Mouse (Mus musculus): Measurements from ENCODE around the gene Ccdc73. TPM values are rescaled to one million over a fixed set of nuclear protein-coding genes. Genes with fewer than 3 reads are reported as not detected.

Ccdc73 gene
- total and polyA plus RNA-seq, 3 experiments: 0.08 to 0.43 TPM; not detected in 1

- no peaks in the 10 kb centered on the region for H3K79me2 ChIP-seq (ENCODE audit: control insufficient read depth, insufficient read depth, low read length, poor library complexity)
- no peak overlapping the region for H3K27ac ChIP-seq (ENCODE audit: control insufficient read depth, low read depth, low read length)
- H3K27me3 ChIP-seq (ENCODE audit: control insufficient read depth in 1 of 2, insufficient read depth in 2 of 2, low read length in 2 of 2): no peaks in the 10 kb centered on the region
- no peak overlapping the region for H3K9ac ChIP-seq (ENCODE audit: control insufficient read depth, low read depth, low read length, poor library complexity, severe bottlenecking)
- peaks cover 3 to 5% of the 10 kb centered on the region in 2 experiments; a peak in 3 of 4 replicates for H3K4me1 ChIP-seq (ENCODE audit: control insufficient read depth in 1 of 2, insufficient read depth in 2 of 2, low read length in 2 of 2)
- TF ChIP-seq POLR2AphosphoS2 (IDR thresholded peaks at IDR 0.05; ENCODE audit: low read length) (no peak), ZC3H11A (IDR thresholded peaks at IDR 0.05; ENCODE audit: low read depth, low read length) (no peak), KAT2A (conservative IDR thresholded peaks at IDR 0.05; ENCODE audit: low read depth, low read length) (no peak), CTCF (IDR thresholded peaks at IDR 0.05 in 2 of 3, conservative IDR thresholded peaks at IDR 0.05 in 1 of 3; ENCODE audit: control insufficient read depth in 1 of 3, insufficient read depth in 1 of 3, low read depth in 2 of 3, low read length in 3 of 3, poor library complexity in 1 of 3, severe bottlenecking in 1 of 3) (no peak), USF2 (IDR thresholded peaks at IDR 0.05; ENCODE audit: borderline replicate concordance in 1 of 2, insufficient read depth in 1 of 2, low read depth in 1 of 2, low read length in 2 of 2) (no peak), RCOR1 (IDR thresholded peaks at IDR 0.05; ENCODE audit: low read depth, low read length) (no peak)
- H3K9me3 ChIP-seq (replicated peaks; ENCODE audit: insufficient read depth, low read length): no peaks in the 10 kb centered on the region
- no peak overlapping the region for H3K4me3 ChIP-seq (ENCODE audit: control insufficient read depth in 1 of 2, insufficient read depth in 1 of 2, low read depth in 2 of 2, low read length in 2 of 2)
- no peak for DNase-seq (ENCODE audit: low read depth, low spot score)
- H3K36me3 ChIP-seq (ENCODE audit: control insufficient read depth in 1 of 2, insufficient read depth in 2 of 2, low read length in 2 of 2): peaks cover 5 to 11% of the 10 kb centered on the region in 2 experiments
Measured at GRCm38 (mm10) chr2:104994436-104994835, 126.8 kb downstream of the Ccdc73 start.

- Histone ChIP-seq H3K27ac (ENCODE audit: control insufficient read depth, low read depth, low read length) (no peak overlapping the region), H3K36me3 (ENCODE audit: control insufficient read depth in 1 of 2, insufficient read depth in 2 of 2, low read length in 2 of 2) (peaks cover 11 to 13% of the 10 kb centered on the region in 2 experiments), H3K9ac (ENCODE audit: control insufficient read depth, low read depth, low read length, poor library complexity, severe bottlenecking) (no peak overlapping the region), H3K79me2 (ENCODE audit: control insufficient read depth, insufficient read depth, low read length, poor library complexity) (no peaks in the 10 kb centered on the region), H3K9me3 (replicated peaks; ENCODE audit: insufficient read depth, low read length) (no peaks in the 10 kb centered on the region), H3K4me3 (ENCODE audit: control insufficient read depth in 1 of 2, insufficient read depth in 1 of 2, low read depth in 2 of 2, low read length in 2 of 2) (no peak overlapping the region), H3K4me1 (ENCODE audit: control insufficient read depth in 1 of 2, insufficient read depth in 2 of 2, low read length in 2 of 2) (peaks cover 3 to 5% of the 10 kb centered on the region in 2 experiments; a peak in 3 of 4 replicates), H3K27me3 (ENCODE audit: control insufficient read depth in 1 of 2, insufficient read depth in 2 of 2, low read length in 2 of 2) (no peaks in the 10 kb centered on the region)
- TF ChIP-seq TCF12 (IDR thresholded peaks at IDR 0.05; ENCODE audit: low read depth, low read length): peak; percentile 76
- TF ChIP-seq SIN3A (IDR thresholded peaks at IDR 0.05; ENCODE audit: low read length): 0 out of 2 replicates have a peak, but pooled peaks have one; percentile 37
- no peak for TF ChIP-seq ZNF384 (IDR thresholded peaks at IDR 0.05; ENCODE audit: low read depth, low read length)
- 0 out of 2 replicates have a peak, but pooled peaks have one; percentile 39 for TF ChIP-seq MEF2A (IDR thresholded peaks at IDR 0.05; ENCODE audit: extremely low read depth, insufficient replicate concordance, low read depth, low read length, poor library complexity, severe bottlenecking)
- TF ChIP-seq ZC3H11A (IDR thresholded peaks at IDR 0.05; ENCODE audit: low read depth, low read length): no peak
- TF ChIP-seq RCOR1 (IDR thresholded peaks at IDR 0.05; ENCODE audit: low read depth, low read length): peak; percentile 95
- peak; percentile 69 for TF ChIP-seq GATA1 (IDR thresholded peaks at IDR 0.05; ENCODE audit: low read depth, low read length)
- no peak for TF ChIP-seq POLR2AphosphoS5 (IDR thresholded peaks at IDR 0.05; ENCODE audit: borderline replicate concordance, low read depth, low read length)
- peak; percentile 80 to 87 for TF ChIP-seq EP300 (IDR thresholded peaks at IDR 0.05; ENCODE audit: low read depth in 1 of 2, low read length in 2 of 2)
- no peak for TF ChIP-seq KAT2A (conservative IDR thresholded peaks at IDR 0.05; ENCODE audit: low read depth, low read length)
- peak; percentile 75 for TF ChIP-seq BHLHE40 (IDR thresholded peaks at IDR 0.05; ENCODE audit: borderline replicate concordance, low read depth, low read length)
- no peak for TF ChIP-seq ELF1 (IDR thresholded peaks at IDR 0.05; ENCODE audit: low read depth, low read length)
- peak; percentile 18; the same call in 1 of the 2 replicates for TF ChIP-seq MAFK (IDR thresholded peaks at IDR 0.05; ENCODE audit: borderline replicate concordance, low read depth, low read length)
- peak; percentile 76 for TF ChIP-seq ETS1 (IDR thresholded peaks at IDR 0.05; ENCODE audit: low read depth, low read length)
- TF ChIP-seq GABPA (IDR thresholded peaks at IDR 0.05; ENCODE audit: low read depth, low read length): no peak
- DNase-seq (ENCODE audit: low read depth, low spot score): peak; percentile 73
Measured at GRCm38 (mm10) chr2:104996201-104996600, 128.6 kb downstream of the Ccdc73 start.

Measured in MEL (cell line).